Mouse (Mus musculus): ENCODE data around the gene Fam207a. TPM values are rescaled to one million over a fixed set of nuclear protein-coding genes. Genes with fewer than 3 reads are reported as not detected.
A peak's percentile ranks its signal among the peaks of the same experiment; 100 is the strongest.

Gene Fam207a
- total RNA-seq, 2 experiments from 2014 or later: 19.2 to 25.0 TPM

GRCm38 (mm10) chr10:77455251-77456010 lies 60.2 kb downstream of the Fam207a start:
- DNase-seq: no peak

DNA sequence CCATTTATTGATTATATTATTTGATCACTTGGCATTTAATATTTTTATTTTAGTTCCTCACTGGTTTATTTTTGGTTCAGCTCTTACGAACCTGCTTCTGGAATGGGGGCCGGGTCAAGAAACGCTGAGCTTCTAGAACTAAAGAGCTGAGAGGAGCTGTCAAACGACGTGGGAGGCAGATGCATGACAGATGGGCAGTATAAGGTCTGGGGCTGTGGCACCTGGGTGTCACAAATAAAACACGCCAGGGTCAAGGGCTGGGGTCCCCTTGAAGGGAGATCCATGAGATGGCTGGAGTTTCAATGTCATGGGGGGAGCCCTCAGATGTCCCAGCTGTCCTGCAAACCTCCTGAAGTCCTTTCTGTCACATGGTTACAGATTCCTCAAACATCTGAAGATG lies 60.8 kb downstream of the Fam207a start:
- no peak for DNase-seq

DNA sequence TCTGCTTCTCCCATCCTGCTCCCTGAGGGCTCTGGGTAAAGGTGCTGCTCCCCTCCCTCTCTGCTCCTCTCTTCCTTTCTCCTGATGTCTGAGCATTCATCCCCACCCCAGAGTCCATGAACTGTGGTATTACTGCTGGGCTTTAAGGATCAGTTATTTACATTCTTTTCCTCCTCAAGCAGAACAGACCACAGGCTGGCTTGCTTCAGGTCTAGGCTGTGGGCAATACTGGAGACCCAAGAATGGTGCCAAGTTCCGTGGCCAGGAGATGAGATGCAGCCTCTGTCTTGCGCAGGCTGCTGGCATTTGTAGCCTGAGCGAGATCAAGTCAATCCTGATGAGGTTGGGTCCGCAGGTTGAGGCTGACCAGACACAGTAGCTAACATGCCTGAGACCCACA lies 63.8 kb downstream of the Fam207a start:
- DNase-seq: no peak

GRCm38 (mm10) chr10:77450159-77450464 lies 65.5 kb downstream of the Fam207a start:
- no peak for DNase-seq

GRCm38 (mm10) chr10:77449315-77450158 lies 66.0 kb downstream of the Fam207a start:
- DNase-seq: no peak

DNA sequence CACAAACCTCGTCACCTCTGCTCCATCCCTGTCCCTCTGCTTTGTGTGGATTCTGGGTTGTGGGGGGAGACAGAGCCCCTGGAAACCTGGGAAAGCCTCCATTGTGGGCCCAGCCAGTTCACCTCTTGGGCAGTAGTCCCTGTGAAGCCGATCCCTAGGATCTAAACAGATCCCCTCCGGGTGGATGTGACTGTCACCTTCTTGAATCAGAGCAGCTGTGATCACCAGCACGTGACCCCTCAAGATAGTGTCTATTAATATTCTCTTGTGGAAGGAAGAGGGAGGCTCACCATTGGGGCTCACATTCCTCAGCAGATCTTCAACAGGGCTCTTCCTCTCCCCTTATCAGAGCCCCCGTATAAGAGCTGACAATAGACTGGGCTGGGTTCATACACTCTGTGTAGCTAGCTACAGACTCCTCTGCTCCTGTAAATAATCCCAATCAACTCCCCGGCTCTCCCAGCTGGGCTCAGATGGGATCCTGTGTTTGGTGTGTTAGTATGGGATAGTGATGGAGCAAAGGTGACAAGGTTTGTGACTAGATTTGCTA lies 66.8 kb downstream of the Fam207a start:
- no peak for DNase-seq

DNA sequence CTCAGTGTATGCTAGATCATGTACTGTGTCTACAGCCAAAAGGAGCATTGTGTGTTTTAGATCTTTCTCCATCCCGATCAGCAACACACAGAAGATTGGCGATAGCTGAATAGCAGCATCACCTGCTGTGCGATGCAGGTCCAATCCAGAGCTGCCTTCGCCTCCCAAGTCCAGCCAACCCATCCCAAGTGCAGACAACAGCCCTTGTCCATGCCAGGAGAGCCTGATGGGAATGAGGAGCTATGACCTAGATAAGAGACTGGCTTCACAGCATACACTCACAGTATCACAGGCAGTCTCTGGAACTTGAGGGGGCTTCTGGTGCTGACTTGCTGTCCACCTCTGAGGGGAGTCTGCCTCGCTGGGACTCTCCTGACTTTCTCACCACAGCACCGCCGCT lies 67.4 kb downstream of the Fam207a start:
- DNase-seq: no peak

- no peak for DNase-seq
Observed at GRCm38 (mm10) chr10:77447755-77448154, 67.8 kb downstream of the Fam207a start.

GRCm38 (mm10) chr10:77442250-77442649 lies 73.3 kb downstream of the Fam207a start:
- no peak for DNase-seq

GRCm38 (mm10) chr10:77441812-77442211 lies 73.8 kb downstream of the Fam207a start:
- DNase-seq: no peak

- DNase-seq: peak; percentile 60 to 62
Observed at GRCm38 (mm10) chr10:77440841-77441755, 74.5 kb downstream of the Fam207a start.

DNA sequence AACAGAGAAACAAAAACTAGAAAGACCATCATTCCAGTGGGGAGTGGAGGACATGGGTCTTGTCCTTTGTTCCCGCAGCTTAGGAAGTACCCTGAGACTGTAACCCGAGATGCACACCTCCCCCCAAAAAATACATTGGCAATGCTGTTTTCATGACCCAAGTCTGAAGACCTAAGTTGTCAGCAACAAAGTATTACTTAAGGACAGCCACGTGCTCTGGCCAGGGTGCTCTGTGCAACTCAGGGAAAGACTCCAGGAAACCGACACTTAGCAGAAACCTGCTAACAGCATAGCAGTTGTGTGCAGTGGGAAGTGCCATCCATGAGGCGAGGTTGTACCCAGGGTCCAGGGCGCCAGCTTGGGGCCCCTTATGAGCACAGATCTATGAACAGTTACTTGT lies 75.3 kb downstream of the Fam207a start:
- no peak for DNase-seq

GRCm38 (mm10) chr10:77439026-77439425 lies 76.6 kb downstream of the Fam207a start:
- DNase-seq: no peak

DNA sequence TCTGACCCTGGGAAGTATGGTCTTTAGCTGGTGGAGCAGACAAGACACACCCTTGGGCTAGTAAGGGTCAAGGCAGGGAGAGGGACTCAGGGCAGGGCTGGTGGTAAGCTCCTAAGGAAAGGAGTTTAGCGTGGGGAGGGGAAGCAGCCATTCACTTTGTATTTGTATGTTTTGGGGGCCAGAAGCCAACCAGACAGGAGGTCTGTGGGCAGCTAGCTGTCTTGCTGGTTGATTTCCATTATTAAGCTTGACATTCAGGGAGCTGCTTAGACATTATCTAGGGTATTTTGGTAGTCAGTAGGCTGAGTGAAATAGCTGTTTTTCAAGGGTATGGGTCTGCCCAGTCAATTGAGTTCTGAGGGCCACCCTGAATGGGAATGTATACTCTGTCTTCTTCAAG lies 77.6 kb downstream of the Fam207a start:
- no peak for DNase-seq

Other genes starting within 250 kb of the Fam207a start
- gene Adarb1, start 97.5 kb downstream of the Fam207a start, total RNA-seq (2021): 10 to 100 TPM; 10.8 to 68.2 TPM
- 1 to 10 TPM; 4.2 to 9.1 TPM for gene Itgb2, start 14.5 kb upstream of the Fam207a start, total RNA-seq (2021)
- gene Pttg1ip, start 65.9 kb upstream of the Fam207a start, total RNA-seq (2021): 100 to 1,000 TPM; 197 to 219 TPM
- gene Sumo3, start 90.3 kb upstream of the Fam207a start, total RNA-seq (2021): 100 to 1,000 TPM in 1 of 2 experiments, 10 to 100 TPM in 1; 89.0 to 106 TPM
- gene Gm49325, start 90.4 kb upstream of the Fam207a start, total RNA-seq (2021): 10 to 100 TPM; 24.1 to 27.6 TPM
- gene Ube2g2, start 106.5 kb upstream of the Fam207a start, total RNA-seq (2021): 10 to 100 TPM; 57.3 to 67.6 TPM
- gene Tspear, start 170.8 kb upstream of the Fam207a start, total RNA-seq (2021): under 1 TPM; 0.16 to 0.23 TPM
- not detected for gene Gm19402, start 175.0 kb upstream of the Fam207a start, total RNA-seq (2021)
- gene Gm9508, start 181.4 kb upstream of the Fam207a start, total RNA-seq (2021): not detected
- not detected for gene Gm10272, start 190.8 kb upstream of the Fam207a start, total RNA-seq (2021)
- not detected for gene Gm10024, start 195.7 kb upstream of the Fam207a start, total RNA-seq (2021)
- gene Gm10142, start 200.0 kb upstream of the Fam207a start, total RNA-seq (2021): not detected
- gene Krtap12-1, start 204.8 kb upstream of the Fam207a start, total RNA-seq (2021): not detected
- not detected for gene Gm10100, start 210.7 kb upstream of the Fam207a start, total RNA-seq (2021)
- gene Gm18596, start 226.9 kb upstream of the Fam207a start, total RNA-seq (2021): not detected
- not detected for gene Gm9736, start 235.6 kb upstream of the Fam207a start, total RNA-seq (2021)
- gene Gm3233, start 243.9 kb upstream of the Fam207a start, total RNA-seq (2021): not detected

All from adrenal gland, postnatal 36 days (tissue).